Mouse (Mus musculus) kidney, embryonic 14.5 days (tissue): ENCODE measurements around the gene Hist1h2ah. TPM values are rescaled to one million over a fixed set of nuclear protein-coding genes. Genes with fewer than 3 reads are reported as not detected.
A peak's percentile ranks its signal among the peaks of the same experiment; 100 is the strongest.
"Not testable (repeated sequence)": the region's sequence is repeated elsewhere in the genome, so short reads cannot be mapped to it uniquely, and the experiment has no call there.

Experiments used
- ATAC-seq: fragments of 200-750 bp; cut with Nextera tagmentation; 2 replicates; pipeline ENCODE4 v1.8.0; 2017; ENCODE audit warnings: moderate number of reproducible peaks, mild to moderate bottlenecking, moderate TSS enrichment, moderate library complexity; ENCODE audit not compliant: low FRiP score, low TSS enrichment
- H3K27ac ChIP-seq: fragments of 300-500 bp; sonication (generic); 2 replicates; pipeline ENCODE4 v1.5.1; 2014; ENCODE audit warnings: low read depth, mild to moderate bottlenecking, low read length, moderate library complexity, mixed read lengths
- H3K27me3 ChIP-seq: fragments of 300-500 bp; sonication (generic); 2 replicates; pipeline ENCODE4 v1.6.1; 2014; ENCODE audit warnings: mild to moderate bottlenecking, low read length; ENCODE audit not compliant: control insufficient read depth, insufficient read depth
- H3K36me3 ChIP-seq: fragments of 300-500 bp; sonication (generic); 2 replicates; pipeline ENCODE4 v1.6.1; 2014; ENCODE audit warnings: low read length, mixed read lengths; ENCODE audit not compliant: control insufficient read depth, insufficient read depth
- H3K4me1 ChIP-seq: fragments of 300-500 bp; sonication (generic); 2 replicates; pipeline ENCODE4 v1.6.1; 2014; ENCODE audit warnings: low read length, mixed read lengths; ENCODE audit not compliant: control insufficient read depth, insufficient read depth
- H3K4me2 ChIP-seq: fragments of 300-500 bp; sonication (generic); replicated peaks from 2 replicates; pipeline ENCODE4 v1.6.1; 2014; ENCODE audit warnings: low read depth, mild to moderate bottlenecking, low read length
- H3K4me3 ChIP-seq: fragments of 300-500 bp; sonication (generic); 2 replicates; pipeline ENCODE4 v1.5.1; 2014; ENCODE audit warnings: mild to moderate bottlenecking, low read length
- H3K9ac ChIP-seq: fragments of 300-500 bp; sonication (generic); 2 replicates; pipeline ENCODE4 v1.6.1; 2014; ENCODE audit warnings: low read depth, mild to moderate bottlenecking, low read length, moderate library complexity
- H3K9me3 ChIP-seq: fragments of 300-500 bp; sonication (generic); 2 replicates; pipeline ENCODE4 v1.6.1; 2016; ENCODE audit warnings: low read length; ENCODE audit not compliant: control insufficient read depth
- WGBS: fragments of 180-500 bp; shearing (Covaris S2); extraction: QIAGEN DNeasy Blood & Tissue Kit; methylation state at CpG from one replicate; pipeline ENCODE4 v1.1.7; 2014; 5-methylcytosine and 5-hydroxymethylcytosine counted together
- polyA plus RNA-seq: library from polyadenylated mRNA; unstranded; fragments of >200 nt; fragmentation: Nextera tagmentation; extraction: Ambion mirVana; gene quantifications from 2 replicates; pipeline ENCODE4 v1.2.1, GENCODE M21; 2014

Hist1h2ah gene
- polyA plus RNA-seq, 1 experiment from 2014 or later: 14.9 TPM

DNA sequence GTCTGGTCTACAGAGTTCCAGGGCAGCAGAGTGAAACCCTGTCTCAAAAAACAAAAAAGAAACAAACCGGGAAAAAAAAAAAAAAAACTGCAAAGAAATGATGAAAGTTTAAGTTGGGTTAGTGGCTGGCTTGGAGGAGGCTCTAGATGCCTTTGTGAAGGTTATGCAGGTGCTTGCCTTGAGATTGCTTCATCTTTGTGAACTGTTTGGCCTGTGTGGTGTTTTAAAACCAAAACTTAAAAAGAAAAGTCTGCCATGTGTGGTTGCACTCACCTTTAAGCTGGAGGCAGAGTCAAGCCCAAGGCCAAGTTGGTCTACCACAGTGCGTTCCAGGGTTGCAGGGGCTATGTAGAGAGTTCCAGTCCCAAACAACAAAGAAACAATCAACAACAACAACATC, 13.7 kb upstream of the Hist1h2ah start:
- WGBS: 80% methylated on average over 2 of the region's 2 CpGs
- no peak for ATAC-seq
- Histone ChIP-seq H3K27me3 (no peaks in the 10 kb centered on the region), H3K27ac (no peak overlapping the region), H3K36me3 (no peaks in the 10 kb centered on the region), H3K9me3 (no peaks in the 10 kb centered on the region), H3K4me1 (no peaks in the 10 kb centered on the region), H3K4me2 (no peak overlapping the region), H3K4me3 (no peak overlapping the region), H3K9ac (no peak overlapping the region)

DNA sequence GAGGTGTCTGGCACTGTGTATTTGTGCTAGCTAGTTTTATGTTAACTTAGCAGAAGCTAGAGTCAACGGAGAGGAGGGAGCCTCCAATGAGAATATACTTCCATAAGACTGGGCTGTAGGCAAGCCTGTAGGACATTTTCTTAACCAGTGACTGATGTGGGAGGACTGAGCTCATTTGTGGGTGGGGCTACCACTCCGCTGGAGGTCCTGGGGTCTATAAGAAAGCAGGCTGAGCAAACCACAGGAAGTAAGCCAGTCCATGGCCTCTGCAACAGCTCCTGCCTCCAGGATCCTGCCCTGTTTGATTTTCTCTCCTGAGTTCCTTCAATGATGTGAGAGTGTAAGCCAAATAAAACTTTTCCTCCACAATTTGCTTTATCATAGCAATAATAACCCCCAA, 9.9 kb upstream of the Hist1h2ah start:
- no peaks in the 10 kb centered on the region for H3K36me3 ChIP-seq
- H3K27ac ChIP-seq: no peak overlapping the region
- peaks cover 7% of the 10 kb centered on the region for H3K4me1 ChIP-seq
- H3K4me3 ChIP-seq: no peak overlapping the region
- WGBS: 63% methylated on average over 2 of the region's 2 CpGs
- ATAC-seq: no peak
- no peak overlapping the region for H3K4me2 ChIP-seq
- H3K9ac ChIP-seq: no peak overlapping the region
- H3K9me3 ChIP-seq: no peaks in the 10 kb centered on the region
- H3K27me3 ChIP-seq: no peaks in the 10 kb centered on the region

DNA sequence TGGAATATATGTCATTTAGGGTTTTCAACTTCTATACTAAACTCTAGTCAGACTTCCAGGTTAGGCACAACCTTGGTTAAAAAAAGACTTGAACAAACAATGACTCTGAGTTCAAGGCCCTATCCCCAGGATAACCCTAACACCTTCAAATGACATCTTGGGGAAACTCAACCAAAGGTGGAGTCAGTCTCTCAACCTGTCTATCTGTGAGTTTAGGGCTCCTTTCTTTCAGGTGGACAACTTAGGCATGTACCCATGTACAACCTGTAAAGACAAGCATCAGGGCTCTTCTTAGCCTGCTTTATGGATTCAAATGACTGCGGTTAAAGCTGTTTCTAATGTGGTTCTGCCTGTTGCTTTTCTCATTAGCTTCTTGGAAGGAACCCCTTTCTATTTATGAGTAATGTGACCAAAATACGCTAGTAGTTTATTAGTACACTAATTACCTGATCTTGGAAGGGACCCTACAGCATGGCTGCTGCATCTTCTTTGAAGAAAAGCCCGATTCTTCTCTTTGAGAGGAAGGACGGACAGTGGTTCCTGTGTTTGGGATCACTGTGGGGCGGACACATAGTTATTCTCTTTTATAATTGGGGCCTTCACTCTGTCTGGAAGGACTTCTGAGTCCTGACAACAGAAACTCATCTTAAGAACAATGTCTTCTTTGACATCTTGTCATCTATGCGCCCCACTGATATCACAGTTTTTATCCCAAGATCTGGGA, 9.2 kb upstream of the Hist1h2ah start:
- Histone ChIP-seq H3K4me2 (peak overlapping the region; percentile 41; the same call in 1 of the 2 replicates), H3K9me3 (no peaks in the 10 kb centered on the region), H3K4me1 (peaks cover 12% of the 10 kb centered on the region), H3K27me3 (no peaks in the 10 kb centered on the region), H3K4me3 (peak overlapping the region; percentile 39), H3K9ac (peak overlapping the region; percentile 69), H3K27ac (peak overlapping the region; percentile 53; the same call in 1 of the 2 replicates), H3K36me3 (no peaks in the 10 kb centered on the region)
- WGBS: 94% methylated on average over 6 of the region's 6 CpGs
- no peak for ATAC-seq

DNA sequence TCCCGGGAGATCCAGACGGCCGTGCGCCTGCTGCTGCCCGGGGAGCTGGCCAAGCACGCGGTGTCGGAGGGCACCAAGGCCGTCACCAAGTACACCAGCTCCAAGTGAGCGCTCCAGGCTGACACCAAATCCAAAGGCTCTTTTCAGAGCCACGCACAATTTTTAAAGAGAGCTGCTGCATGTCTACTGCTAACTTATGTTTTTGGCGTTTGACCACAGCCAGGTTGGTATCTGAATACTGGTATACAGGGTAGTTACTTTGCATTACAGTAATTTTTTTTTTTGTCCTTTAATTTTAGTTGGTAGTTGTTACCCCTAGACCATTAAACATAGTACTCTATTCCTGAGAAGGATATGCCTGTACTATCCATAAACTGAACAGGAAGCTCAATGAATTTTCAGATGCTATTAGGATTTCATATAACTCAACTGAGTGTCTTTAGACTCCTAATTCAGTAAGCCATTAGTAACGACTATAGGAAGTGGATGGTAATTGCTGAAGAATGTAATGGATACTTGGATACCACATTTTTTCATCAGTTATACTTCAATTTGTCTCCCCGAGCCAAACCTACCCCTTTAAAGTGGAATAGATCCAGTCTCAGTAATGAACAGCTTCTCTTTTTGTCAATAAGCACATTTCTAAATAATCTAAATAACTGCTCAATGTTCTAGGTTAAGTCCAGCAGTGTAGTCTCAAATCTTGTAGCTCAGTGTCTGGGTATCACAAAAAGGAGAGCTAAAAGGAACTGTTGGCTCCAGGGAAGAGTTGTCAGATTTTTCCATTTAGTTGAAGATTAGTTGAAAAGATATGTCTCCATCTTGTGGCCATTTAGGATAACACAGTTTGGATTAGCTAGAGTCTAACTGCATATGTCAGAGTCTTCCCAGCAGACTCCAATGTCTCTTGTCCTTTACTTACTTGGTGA, 8.4 kb upstream of the Hist1h2ah start:
- ATAC-seq: peak; percentile 11; the same call in 1 of the 2 replicates

DNA sequence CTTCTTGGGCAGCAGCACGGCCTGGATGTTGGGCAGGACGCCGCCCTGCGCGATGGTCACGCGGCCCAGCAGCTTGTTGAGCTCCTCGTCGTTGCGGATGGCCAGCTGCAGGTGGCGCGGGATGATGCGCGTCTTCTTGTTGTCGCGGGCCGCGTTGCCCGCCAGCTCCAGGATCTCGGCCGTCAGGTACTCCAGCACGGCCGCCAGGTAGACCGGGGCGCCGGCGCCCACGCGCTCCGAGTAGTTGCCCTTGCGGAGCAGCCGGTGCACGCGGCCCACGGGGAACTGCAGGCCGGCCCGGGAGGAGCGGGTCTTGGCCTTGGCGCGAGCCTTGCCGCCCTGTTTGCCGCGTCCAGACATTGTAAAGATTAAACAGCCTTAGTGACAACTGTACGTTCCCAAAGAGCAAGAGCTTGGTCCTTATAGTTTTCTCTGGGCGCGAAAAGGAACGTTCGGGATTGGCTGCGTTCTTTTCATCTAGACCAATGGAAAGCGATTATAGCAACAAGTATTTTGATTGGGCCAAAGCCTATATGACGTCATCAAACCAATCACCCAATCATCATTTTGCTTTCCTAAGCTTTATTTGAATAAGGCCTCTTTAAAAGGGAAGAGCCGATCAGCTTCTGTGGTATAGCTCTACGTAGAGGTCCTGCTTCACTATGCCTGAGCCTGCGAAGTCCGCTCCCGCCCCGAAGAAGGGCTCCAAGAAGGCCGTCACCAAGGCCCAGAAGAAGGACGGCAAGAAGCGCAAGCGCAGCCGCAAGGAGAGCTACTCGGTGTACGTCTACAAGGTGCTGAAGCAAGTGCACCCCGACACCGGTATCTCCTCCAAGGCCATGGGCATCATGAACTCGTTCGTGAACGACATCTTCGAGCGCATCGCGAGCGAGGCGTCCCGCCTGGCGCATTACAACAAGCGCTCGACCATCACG, 7.5 kb upstream of the Hist1h2ah start, which contains the start of the genes Hist1h2ag and Hist1h2bj:
Gene Hist1h2ag, minus strand, starts transcription at position 377 of the 935 bp plus-strand sequence.
Gene Hist1h2bj, plus strand, starts transcription at position 647 of the 935 bp plus-strand sequence.
- peak within 1 kb of the TSS; percentile 72 for H3K4me2 ChIP-seq
- not testable (repeated sequence) for H3K27me3 ChIP-seq, H3K9me3 ChIP-seq, H3K36me3 ChIP-seq
- peak; percentile 93 for ATAC-seq
- peaks cover 12% of the 10 kb centered on the region for H3K4me1 ChIP-seq
- H3K9ac ChIP-seq: peak within 1 kb of the TSS; percentile 73
- 0% methylated on average over 32 of the region's 80 CpGs for WGBS
- H3K27ac ChIP-seq: peak within 1 kb of the TSS; percentile 98
- peak within 1 kb of the TSS; percentile 45 for H3K4me3 ChIP-seq

More for the DNA sequence above, 8.4 kb upstream of the Hist1h2ah start:
- peak overlapping the region; percentile 69 for H3K9ac ChIP-seq
- WGBS: 1% methylated on average over 10 of the region's 14 CpGs
- peak overlapping the region; percentile 53 for H3K27ac ChIP-seq
- peak overlapping the region; percentile 41 for H3K4me2 ChIP-seq
- H3K4me1 ChIP-seq: peaks cover 12% of the 10 kb centered on the region
- H3K4me3 ChIP-seq: peak overlapping the region; percentile 39
- H3K9me3 ChIP-seq: no peaks in the 10 kb centered on the region
- H3K27me3 ChIP-seq: no peaks in the 10 kb centered on the region
- no peaks in the 10 kb centered on the region for H3K36me3 ChIP-seq

- Histone ChIP-seq H3K9me3 (no peaks in the 10 kb centered on the region), H3K36me3 (no peaks in the 10 kb centered on the region), H3K4me3 (peak overlapping the region; percentile 45), H3K4me1 (peaks cover 12% of the 10 kb centered on the region), H3K4me2 (peak overlapping the region; percentile 72), H3K9ac (peak overlapping the region; percentile 73), H3K27me3 (no peaks in the 10 kb centered on the region), H3K27ac (peak overlapping the region; percentile 98)
- ATAC-seq: no peak
- WGBS: 4% methylated on average over 13 of the region's 13 CpGs
These were observed 6.5 kb upstream of the Hist1h2ah start for GRCm38 (mm10) chr13:22041651-22042567.

DNA sequence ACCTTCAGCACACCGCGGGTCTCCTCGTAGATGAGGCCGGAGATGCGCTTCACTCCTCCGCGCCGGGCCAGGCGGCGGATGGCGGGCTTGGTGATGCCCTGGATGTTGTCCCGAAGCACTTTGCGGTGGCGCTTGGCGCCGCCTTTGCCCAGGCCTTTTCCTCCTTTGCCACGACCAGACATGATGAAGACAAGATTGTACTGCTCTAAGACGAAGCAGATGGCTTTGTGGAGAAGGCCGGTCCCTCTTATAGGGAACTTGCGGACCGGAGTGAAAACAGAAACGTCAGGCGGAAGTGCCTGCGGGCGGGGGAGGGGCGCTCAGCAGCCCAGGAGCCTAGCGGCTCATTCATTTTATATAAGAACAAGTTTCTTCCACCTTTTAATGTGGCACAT, 5.8 kb upstream of the Hist1h2ah start, which contains the start of gene Hist1h4i:
Gene Hist1h4i, minus strand, starts transcription at position 221 of the 395 bp plus-strand sequence.
- H3K27me3 ChIP-seq, H3K36me3 ChIP-seq, H3K9me3 ChIP-seq: not testable (repeated sequence)
- Histone ChIP-seq H3K4me3 (peak within 1 kb of the TSS; percentile 45), H3K4me1 (peaks cover 17% of the 10 kb centered on the region), H3K27ac (peak within 1 kb of the TSS; percentile 98), H3K9ac (peak within 1 kb of the TSS; percentile 73), H3K4me2 (peak within 1 kb of the TSS; percentile 72)
- ATAC-seq: peak; percentile 80
- WGBS: under 1% methylated on average over 17 of the region's 27 CpGs
